Mouse (Mus musculus) lung, postnatal 0 days (tissue): ENCODE data around the gene Mks1.

Experiments used
- CTCF ChIP-seq: IDR thresholded peaks from 2 replicates; pipeline ENCODE4 v1.5.1; 2016; ENCODE audit warnings: antibody characterized with exemption, mild to moderate bottlenecking
- EP300 ChIP-seq: IDR thresholded peaks from 2 replicates; pipeline ENCODE4 v1.6.1; 2016; ENCODE audit warnings: antibody characterized with exemption, mild to moderate bottlenecking, control low read depth

DNA sequence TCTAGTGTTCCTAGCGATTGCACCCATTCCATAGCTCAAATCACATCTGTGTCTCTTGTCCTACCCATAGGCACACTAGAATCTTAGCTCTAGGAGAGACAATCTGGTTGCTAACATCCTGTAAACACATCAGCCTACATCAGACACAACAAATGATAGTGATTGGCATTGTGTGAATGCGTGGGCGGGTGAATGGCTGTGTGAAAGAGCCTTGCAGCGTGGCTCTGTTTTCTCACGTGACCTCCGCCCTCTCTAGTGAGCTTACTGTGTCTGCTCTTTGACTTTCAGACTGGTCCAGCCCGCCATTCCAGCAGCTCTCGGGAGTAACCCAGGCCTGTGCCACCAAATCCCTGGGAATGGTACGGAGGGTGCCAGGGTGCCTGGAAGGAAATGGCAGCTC is 7.4 kb downstream of the Mks1 start:
- TF ChIP-seq CTCF: no peak
- TF ChIP-seq EP300: no peak
